Mouse (Mus musculus) heart, postnatal 4 days (tissue): ENCODE results near the gene Homez. TPM values are rescaled to one million over a fixed set of nuclear protein-coding genes. Genes with fewer than 3 reads are reported as not detected.

ENCODE experiments used
- DNase-seq: peaks from one replicate; pipeline ENCODE4 v3.0.0; 2021
- total RNA-seq, 2 experiments: library from RNA; stranded (reverse); gene quantifications; 2 replicates each; pipeline ENCODE4 v1.2.3; 2021

Gene Homez
- total RNA-seq, 2 experiments from 2014 or later: 7.7 to 8.9 TPM

DNA sequence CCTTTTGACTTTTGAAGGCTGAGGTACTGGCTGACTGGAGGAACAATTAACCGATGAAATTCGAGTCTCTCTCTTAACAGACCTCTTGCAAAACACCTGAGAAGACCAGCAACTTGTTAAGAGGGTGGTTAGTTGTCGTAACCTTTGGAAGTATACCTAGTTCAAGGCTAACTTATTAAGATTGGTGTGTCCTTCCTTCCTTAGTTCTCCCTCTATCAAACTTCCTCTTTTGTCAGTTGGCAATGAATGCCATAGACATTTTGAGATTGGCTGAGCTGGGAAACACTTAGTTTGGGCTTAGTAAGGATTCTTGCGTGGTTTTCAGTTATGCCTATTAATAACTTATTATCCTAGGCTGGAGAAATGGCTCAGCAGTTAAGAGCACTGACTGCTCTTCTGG is 2.7 kb downstream of the Homez start:
- DNase-seq: no peak

DNA sequence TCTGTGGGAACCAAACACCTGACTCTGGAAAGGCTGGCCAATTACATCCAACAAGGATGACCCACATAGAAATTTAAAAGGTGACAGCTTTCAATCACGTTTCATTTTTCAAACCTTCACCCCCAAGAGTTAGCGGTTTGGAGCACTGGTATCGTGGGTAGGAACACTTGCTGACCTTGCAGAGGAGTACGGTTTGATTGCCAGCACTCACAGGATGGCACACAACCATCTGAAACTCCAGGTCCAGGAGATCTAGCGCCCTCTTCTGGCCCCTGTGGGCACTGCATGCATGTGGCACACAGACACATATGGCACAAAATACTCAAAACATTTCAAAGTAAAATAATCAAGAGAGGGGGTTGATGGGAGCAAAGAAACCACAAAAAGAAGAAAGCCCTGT is 3.8 kb downstream of the Homez start:
- no peak for DNase-seq

DNA sequence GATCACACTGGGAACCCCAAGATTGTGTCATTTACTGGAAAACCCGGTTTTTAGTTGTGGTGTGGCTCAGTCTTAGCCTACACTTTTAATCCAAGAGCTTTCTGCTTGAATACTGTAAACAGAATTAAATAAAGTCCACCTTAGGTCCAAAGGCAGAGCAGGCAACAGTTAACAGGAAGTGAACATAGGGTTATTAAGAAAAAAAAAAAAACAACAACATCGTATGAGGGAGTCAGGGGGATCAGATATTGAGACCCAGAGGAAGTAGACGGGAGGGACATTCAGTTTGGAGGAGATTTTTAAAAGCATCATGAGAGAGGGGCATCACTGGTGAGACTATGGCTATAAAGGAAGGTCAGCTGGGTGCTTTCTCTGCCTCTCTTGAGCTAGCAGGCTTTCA is 4.5 kb downstream of the Homez start:
- no peak for DNase-seq

DNA sequence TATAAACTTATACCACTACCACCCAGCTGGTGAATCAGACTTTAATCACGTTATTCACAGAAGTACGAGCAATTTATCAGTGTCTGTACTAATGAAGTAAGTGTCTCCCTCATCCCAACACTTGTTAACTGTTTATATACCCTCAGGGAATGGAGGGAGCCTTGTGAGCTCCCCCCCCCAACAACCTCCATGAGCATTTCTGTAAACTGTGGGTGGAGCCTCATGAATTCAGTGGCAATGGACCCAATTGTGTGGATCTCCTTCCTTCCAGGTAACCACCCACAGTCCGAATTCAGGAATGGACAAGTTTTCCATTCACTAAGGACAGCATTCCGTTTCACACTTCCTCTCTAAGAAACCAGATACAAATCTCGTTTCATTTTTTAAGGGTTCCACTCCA is 5.1 kb downstream of the Homez start:
- DNase-seq: no peak

DNA sequence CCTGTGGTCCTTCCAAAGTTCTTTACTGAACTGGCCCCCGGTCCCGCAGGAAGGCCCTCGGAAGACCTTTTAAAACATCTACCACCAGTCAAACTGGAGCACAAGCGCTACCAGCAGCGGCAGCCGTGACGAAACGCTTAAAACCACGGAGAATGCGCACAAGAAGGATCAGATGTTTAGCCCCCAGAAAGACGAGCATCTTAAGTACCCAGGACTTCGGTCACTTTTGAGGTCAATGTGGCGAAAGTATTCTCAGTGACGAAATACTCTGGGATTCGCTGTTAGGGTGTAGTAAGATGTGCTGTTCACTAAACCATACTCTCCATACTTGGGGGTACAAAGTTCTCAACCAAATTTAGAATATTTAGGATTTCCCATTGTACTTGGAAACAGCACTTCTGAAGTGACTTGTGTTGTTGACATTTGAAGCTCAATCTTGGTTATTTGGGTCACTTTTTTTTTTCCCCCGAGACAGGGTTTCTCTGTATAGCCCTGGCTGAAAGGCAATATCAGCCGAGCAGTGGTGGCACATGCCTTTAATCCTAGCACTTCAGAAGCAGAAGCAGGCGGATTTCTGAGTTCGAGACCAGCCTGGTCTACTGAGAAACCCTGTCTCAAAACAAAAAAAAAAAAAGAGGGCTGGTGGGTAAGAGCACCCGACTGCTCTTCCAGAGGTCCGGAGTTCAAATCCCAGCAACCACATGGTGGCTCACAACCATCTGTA is 6.3 kb downstream of the Homez start:
- DNase-seq: no peak

DNA sequence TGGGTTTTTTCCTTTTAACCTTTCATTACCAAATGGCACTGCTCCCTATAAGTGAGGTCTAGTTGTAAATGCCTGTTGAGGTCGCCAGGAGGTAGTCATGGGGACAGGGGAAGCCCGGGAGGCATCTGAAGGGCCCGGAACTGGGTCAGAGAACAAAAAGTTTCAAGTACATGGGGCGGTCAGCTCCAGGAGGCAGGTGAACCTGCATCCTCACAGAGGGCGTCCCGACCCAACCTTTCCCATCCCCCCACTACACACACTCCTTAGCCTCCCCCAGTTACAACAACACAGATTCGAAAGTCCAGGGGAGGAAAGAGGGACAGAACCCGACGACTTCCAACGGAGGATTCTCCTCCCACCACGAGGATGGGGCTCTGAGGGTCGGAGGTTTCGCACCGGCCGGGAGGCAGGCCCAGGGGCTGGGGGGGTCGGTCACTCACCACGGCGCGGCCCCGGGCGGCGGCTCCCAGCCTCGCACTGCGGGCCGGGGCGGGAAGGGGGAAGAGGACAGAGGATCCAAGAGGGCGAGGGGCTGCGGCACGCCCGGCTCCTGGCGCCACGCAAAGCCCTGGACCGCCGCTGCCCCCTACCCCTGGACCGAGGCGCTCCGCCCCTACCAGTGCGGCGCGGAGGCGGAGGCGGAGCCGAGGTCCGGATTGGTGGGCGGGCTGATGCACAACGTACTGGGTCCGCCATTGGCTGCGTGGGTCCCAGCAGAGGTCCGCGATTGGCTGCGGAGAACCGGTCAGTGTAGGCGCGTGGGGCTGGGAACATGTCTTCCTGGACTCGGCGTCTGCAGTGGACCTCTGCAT is 7.1 kb downstream of the Homez start:
- peak; percentile 95 for DNase-seq

DNA sequence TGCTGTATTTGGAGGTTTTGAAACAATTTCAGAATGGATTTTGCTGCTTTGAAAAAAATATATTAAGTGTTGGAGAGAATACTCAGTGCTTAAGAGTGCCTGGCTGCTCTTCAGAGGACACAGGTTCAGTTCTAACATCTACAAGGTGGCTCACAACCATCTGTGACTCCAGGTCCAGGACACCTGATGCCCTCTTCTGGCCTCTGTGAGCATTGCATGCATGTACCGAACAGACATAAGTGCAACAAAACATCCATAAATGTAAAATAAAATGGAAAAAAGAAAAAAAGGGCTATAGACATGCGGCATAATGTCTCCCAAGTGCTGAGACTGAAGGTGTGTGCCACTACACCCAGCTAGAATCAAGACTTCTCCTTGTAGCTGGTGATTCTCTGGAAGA is 10.2 kb downstream of the Homez start:
- DNase-seq: peak; percentile 71

DNA sequence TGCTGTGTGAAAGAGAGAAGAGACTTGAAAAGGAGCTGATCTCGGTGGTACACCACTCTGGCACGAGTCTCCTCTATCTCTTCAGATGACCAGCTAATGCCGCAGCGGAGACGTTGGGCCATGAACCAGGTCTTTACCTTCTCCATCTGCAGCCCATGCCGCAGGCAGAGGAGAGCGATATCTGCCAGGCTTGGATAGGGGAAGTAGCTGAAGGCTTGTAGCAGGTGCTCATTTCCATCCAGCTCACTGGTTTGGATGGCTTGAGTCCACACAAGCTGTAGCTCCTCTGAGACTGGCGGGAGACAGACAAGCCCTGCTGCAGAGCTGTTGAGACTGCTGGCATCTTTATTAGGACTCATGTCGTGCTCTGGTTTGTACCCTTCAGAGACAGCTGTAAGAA is 12.9 kb downstream of the Homez start:
- DNase-seq: no peak

DNA sequence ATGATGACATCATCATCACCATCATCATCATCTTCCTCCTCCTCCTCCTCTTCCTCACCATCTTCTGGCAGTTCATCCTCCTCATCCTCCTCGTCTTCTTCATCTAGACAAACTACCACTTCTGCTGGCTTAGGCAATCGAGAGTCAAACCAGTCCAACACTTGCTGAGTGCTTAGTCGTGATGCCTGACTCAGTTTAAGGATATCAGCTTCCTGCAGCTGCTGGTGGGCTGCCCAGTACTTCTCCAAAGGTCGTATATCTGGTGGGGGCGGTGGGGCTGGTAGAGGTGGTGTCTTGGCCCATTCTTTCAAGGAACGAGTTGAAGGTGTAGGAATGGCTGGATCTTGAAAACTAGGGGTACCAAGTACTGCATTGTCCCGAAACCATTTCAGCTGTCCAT is 14.1 kb downstream of the Homez start:
- DNase-seq: no peak

DNA sequence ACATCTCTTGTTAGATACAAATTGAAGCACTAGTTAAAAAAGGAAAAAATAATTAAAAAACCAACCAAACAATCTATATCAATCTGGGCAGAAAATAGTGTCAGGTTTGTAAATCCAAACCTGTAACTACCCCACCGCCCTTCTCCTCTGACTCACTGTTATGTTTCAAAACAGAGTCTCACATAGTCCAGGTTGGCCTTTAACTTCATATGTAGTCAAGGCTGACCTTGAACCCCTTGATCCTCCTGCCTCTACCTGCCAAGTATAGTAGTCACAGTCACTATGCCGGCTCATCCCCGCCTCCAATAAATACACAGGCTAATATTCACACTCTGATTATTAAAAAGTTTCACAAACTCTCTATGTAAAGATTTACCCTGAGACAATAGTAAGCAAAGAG is 15.0 kb downstream of the Homez start:
- no peak for DNase-seq

DNA sequence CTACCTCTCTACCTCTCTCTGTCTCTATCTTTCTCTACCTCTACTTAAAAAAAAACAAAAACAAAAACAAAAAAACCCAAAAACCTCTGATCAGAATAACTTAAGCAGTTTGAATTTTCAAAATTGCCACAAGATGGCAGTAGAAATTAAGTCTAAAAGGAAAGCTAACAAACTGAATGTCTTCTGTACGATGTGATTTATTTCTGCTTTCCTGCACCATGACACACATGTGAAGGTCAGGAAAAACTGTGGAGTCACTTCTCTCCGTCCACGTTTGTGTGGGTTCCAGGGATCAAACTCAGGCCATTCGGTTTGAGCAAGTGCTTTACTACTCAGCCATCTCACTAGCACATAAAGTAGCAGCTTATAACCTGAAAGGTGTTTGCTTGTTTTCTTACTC is 27.3 kb downstream of the Homez start:
- DNase-seq: no peak

DNA sequence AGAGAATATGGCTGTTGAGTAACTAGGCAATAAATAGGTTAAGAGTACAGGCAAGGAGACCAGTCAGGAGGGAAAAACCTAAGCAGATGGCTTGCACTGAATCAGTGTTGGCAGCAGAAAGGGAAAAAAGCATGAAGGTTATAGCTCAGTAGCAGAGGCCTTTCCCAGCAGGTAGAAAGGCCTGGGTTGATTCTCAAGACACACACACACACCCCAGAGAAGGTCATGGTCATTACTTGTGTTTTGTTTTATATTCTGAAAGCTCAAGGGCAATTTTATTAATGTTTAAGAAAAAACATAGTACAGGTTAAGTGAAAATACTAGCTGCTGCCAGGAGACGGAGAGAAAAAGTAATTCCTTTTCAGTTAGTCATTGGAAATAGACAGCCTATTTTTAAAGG is 47.0 kb downstream of the Homez start:
- no peak for DNase-seq

DNA sequence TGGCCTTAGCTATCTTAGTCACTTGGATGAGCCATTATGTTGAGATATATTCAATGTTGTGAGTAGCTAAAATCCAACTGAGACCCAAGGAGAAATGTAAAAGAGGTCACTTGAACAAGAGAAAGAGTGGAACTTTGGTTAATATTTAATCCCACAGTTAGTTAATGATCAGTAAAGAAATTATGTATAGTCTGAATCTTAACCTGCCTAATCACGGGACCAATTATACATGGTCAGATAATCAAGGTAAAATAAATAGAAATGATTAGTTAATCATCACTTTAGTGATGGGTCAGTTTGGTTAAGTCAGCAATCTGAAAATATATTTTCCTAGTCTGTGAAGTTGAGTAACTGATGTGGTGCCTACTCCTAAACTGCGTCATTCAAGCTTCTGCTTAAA is 48.5 kb downstream of the Homez start:
- DNase-seq: no peak

DNA sequence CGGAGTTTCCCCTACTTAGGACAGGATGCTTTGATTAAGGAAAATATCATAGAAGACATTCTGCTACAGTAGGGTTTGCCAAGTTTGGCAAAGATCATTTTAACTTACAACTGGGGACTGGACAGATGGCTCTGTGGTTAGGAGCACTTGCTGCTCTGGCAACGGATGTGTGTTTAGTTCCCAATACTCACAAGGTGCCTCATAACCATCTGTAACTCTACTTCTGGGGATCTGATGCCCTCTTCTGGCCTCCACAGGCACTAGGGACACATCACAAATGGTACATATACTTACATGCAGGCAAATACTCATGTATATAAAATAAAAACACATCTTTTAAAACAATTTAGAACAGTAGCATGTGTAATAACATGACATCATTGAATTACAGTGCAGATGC is 53.0 kb downstream of the Homez start:
- peak; percentile 21 for DNase-seq

DNA sequence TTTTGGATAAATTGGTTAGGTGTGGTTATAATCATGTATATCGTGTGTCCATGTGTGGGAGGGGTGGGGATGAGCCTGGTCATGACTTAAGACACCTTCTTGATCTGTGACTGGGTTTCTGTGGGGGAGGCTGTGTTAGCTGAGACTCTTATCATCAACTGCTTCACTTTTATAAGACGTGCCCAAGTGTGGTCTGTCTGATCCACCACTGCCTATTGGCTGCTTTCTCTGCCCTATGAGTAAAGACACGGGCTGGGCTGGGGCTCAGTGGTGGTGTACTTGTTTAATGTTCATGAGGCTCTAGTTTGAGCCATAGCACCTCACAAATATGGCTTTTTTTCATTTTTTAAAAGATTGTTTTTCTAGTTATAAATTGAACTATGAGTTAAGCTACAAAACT is 55.0 kb downstream of the Homez start:
- no peak for DNase-seq

DNA sequence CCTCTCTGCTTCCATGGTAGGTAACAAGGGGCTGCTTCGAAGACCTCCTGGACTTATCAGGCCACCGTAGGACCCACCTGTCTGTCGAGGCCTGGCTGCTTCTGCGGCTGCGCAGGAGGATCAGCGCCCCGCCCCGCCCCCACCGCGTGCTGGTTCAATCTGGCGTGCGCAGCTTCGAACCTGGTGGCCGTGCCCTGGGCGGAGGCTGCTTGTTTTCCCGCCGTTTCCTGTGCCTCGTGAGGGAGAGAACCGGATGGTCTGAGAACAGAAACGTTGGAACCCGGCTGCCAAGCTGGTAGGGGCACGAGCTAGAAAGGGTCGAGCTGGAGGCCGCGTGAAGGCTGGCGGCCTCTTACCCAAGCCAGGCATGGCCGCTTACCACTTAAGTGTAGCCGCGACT is 56.8 kb downstream of the Homez start, which contains the start of gene Rnf212b:
Gene Rnf212b, plus strand, starts transcription at position 151 of the 400 bp plus-strand sequence.
- no peak for DNase-seq

DNA sequence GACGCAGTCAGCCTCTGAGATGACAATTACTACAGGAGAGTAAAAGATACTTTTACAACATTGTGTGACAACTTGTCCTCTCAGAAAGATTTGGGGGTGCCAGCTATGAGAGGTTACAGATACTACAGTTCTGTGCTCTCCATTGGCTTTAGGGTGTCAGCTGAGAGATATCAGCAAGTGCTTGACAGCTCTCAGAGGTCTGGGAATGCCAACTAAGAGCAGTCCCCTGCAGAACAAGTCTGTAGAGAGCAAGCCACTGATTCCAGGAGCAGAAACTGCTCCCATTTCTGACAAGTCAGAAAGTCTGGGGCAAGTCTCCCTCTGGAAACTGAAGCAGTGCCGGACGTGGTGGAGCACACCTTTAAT is 61.1 kb downstream of the Homez start:
- DNase-seq: no peak

DNA sequence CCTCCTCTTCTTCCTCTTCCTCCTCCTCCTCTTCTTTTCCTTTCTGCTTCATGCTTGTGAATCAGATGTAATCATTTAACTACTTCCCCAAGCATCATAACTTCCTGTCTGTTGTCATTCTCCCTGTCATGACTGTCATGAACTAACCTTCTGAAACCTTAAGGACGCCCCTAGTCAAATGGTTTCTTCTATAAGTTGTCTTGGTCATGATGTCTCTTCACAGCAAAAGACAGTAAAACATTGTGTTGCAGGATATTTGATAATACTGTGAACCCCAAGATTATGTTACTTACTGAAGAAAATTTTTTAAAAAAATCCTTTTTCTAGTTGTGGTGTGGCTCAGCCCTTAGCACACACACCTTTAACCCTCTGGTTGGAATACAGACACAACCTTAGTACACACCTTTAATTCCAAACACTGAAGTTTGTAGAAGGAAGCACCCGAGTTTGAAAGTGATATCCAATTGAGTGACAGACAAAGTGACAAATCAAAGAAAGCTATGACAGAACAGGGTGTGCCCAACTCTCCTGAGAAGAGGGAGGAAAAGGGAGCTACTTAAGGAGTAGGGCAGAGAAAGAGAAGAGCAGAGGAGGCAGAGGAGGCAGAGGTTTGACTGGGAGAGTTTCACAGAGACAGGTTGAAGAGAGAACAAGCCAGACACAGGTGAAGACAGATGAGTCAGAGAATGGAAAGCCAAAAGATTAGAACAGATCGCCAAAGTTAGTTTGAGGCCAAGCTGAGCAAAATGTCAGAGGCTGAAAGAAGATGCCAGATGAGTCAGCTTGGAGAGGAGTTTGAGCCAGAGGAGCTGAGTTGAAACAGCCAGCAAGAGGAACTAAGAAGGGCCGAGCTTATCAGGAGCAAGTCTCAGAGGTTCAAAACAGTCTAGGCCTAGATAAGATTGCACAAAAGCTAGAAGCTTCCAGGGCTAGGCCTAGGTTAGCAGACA is 61.8 kb downstream of the Homez start:
- peak; percentile 17 for DNase-seq

DNA sequence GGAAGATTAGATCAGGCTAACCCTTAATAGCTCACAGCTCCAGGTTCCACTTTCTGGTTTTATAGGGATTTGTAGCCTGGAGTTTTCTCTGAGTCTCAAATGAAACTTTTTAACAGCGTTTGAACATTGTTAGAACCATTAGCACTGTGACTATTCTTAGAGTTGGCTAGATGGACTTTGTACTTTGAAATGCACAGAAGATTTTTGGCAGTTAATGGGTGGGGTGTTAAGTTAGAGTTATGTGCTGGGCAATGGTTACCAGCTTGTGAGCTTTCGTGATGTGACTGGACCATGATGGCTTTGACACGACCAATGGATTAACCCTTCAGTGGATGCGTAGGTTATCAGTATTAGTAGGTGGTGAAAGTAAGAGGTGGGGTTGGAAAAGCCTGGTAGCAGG is 64.6 kb downstream of the Homez start:
- DNase-seq: no peak
